Mouse (Mus musculus) lung, embryonic 16.5 days (tissue): ENCODE results near the gene Acat1. TPM values are rescaled to one million over a fixed set of nuclear protein-coding genes. Genes with fewer than 3 reads are reported as not detected.

ENCODE experiments used
- ATAC-seq: fragments of 200-750 bp; cut with Nextera tagmentation; 2 replicates; pipeline ENCODE4 v1.8.0; 2017; ENCODE audit warnings: low read depth, mild to moderate bottlenecking, moderate library complexity
- H3K27ac ChIP-seq: fragments of 300-500 bp; sonication (generic); 2 replicates; pipeline ENCODE4 v1.5.1; 2014; ENCODE audit warnings: mild to moderate bottlenecking, control low read depth, low read length
- H3K27me3 ChIP-seq: fragments of 300-500 bp; sonication (generic); 2 replicates; pipeline ENCODE4 v1.6.1; 2014; ENCODE audit warnings: low read depth, low read length, mixed read lengths; ENCODE audit not compliant: control insufficient read depth, insufficient read depth
- H3K36me3 ChIP-seq: fragments of 300-500 bp; sonication (generic); 2 replicates; pipeline ENCODE4 v1.6.1; 2014; ENCODE audit warnings: low read length; ENCODE audit not compliant: control insufficient read depth, insufficient read depth
- H3K4me1 ChIP-seq: fragments of 300-500 bp; sonication (generic); replicated peaks from 2 replicates; pipeline ENCODE4 v1.6.1; 2014; ENCODE audit warnings: low read length, mixed read lengths; ENCODE audit not compliant: control insufficient read depth, insufficient read depth
- H3K4me2 ChIP-seq: fragments of 300-500 bp; sonication (generic); 2 replicates; pipeline ENCODE4 v1.6.1; 2014; ENCODE audit warnings: low read depth, low read length, control low read depth
- H3K4me3 ChIP-seq: fragments of 300-500 bp; sonication (generic); 2 replicates; pipeline ENCODE4 v1.5.1; 2014; ENCODE audit warnings: mild to moderate bottlenecking, low read length, control low read depth
- H3K9ac ChIP-seq: fragments of 300-500 bp; sonication (generic); 2 replicates; pipeline ENCODE4 v1.6.1; 2014; ENCODE audit warnings: low read length, control low read depth
- H3K9me3 ChIP-seq: fragments of 300-500 bp; sonication (generic); 2 replicates; pipeline ENCODE4 v1.6.1; 2016; ENCODE audit warnings: low read length; ENCODE audit not compliant: control insufficient read depth
- WGBS: fragments of 180-500 bp; shearing (Covaris S2); extraction: QIAGEN DNeasy Blood & Tissue Kit; methylation state at CpG from one replicate; pipeline ENCODE4 v1.1.7; 2014; 5-methylcytosine and 5-hydroxymethylcytosine counted together
- polyA plus RNA-seq: library from polyadenylated mRNA; unstranded; fragments of >200 nt; fragmentation: Nextera tagmentation; extraction: Ambion mirVana; gene quantifications from 2 replicates; pipeline ENCODE4 v1.2.1, GENCODE M21; 2015

Gene Acat1
- 118 and 123 TPM in 2 replicates for polyA plus RNA-seq

DNA sequence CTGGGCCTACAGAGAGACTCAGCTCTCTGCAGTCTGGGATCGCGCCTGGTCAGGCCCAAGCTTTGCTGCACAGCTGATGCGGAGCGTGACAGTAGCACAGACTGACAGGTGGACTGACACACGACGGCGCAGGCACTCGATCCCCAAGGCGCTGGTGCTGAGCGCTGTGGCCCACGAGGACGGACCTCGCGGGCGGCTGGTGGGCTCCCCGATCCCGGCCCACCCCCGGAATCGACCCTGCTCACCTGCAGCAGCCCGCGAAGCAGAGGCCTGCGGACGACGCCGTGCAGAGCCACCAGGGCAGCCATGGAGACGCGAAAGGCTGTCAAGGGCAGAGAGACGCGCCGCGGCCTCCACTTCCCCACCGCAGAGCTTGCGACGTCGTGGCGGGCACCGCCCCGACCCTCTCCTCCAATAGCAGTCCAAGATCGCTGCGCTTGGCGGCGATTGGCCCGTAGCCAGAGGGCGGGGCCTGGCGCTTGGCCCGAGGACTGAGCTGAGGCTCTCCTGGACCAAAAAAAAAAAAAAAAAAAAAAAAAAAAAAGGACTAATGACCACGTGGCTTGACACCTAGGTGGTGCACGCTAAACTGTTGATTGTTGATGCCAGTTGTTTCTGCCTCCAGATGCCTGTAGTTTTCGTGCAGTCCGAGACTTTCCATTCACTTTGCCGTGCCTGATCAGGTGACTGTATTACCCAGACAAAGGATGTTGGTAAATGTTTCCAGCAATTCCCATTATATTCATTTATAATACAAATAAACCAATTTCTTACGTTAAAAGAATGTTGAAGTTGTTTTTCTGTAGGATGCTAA is at the start of gene Acat1:
TSS of gene Acat1 (minus strand) at position 415 of the 814 bp plus-strand sequence.
- no peaks in the 10 kb centered on the region for H3K27me3 ChIP-seq
- no peaks in the 10 kb centered on the region for H3K9me3 ChIP-seq
- ATAC-seq: peak; percentile 99
- peak within 1 kb of the TSS; percentile 84 for H3K4me3 ChIP-seq
- WGBS: 2% methylated on average over 43 of the region's 52 CpGs
- peaks cover 4% of the 10 kb centered on the region; the same call in 1 of the 2 replicates for H3K36me3 ChIP-seq
- H3K27ac ChIP-seq: peak within 1 kb of the TSS; percentile 61
- peak within 1 kb of the TSS; percentile 94 for H3K9ac ChIP-seq
- peak within 1 kb of the TSS; percentile 85 for H3K4me2 ChIP-seq
- peaks cover 7% of the 10 kb centered on the region for H3K4me1 ChIP-seq

DNA sequence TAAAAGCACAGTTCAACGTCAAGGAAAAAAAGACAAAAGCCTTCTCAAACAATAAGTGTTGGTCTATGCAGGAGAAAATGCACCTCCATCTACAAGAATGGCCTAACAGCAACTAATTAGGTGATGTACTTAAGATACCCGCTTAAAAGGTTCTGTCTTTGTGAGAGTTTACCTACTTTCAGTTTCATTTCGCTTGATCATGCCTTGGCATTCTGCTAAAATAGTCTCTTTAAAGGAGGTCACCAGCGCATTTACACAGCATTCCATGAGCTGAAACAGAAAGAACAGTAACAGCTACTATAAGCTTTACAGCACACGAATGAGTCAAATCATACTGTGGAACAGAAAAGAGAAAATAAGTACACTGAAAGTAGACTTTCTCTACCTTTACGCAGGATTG is 24.6 kb upstream of the Acat1 start:
- H3K4me1 ChIP-seq: no peaks in the 10 kb centered on the region
- no peak overlapping the region for H3K9ac ChIP-seq
- H3K27me3 ChIP-seq: no peaks in the 10 kb centered on the region
- ATAC-seq: no peak
- H3K9me3 ChIP-seq: no peaks in the 10 kb centered on the region
- no peak overlapping the region for H3K4me2 ChIP-seq
- no peak overlapping the region for H3K4me3 ChIP-seq
- H3K36me3 ChIP-seq: peaks cover 17% of the 10 kb centered on the region
- 93% methylated on average over 6 of the region's 6 CpGs for WGBS
- H3K27ac ChIP-seq: no peak overlapping the region

- H3K9me3 ChIP-seq: no peaks in the 10 kb centered on the region
- H3K4me1 ChIP-seq: no peaks in the 10 kb centered on the region
- ATAC-seq: no peak
- H3K27ac ChIP-seq: no peak overlapping the region
- peaks cover 17% of the 10 kb centered on the region for H3K36me3 ChIP-seq
- no peak overlapping the region for H3K4me2 ChIP-seq
- no peaks in the 10 kb centered on the region for H3K27me3 ChIP-seq
- H3K9ac ChIP-seq: no peak overlapping the region
- WGBS: 85% methylated on average over 8 of the region's 8 CpGs
- H3K4me3 ChIP-seq: no peak overlapping the region
These were observed 5.1 kb upstream of the Acat1 start for GRCm38 (mm10) chr9:53615246-53615645.

- Histone ChIP-seq H3K4me2 (no peak overlapping the region), H3K27me3 (no peaks in the 10 kb centered on the region), H3K9ac (no peak overlapping the region), H3K36me3 (peaks cover 11% of the 10 kb centered on the region), H3K4me3 (no peak overlapping the region), H3K27ac (no peak overlapping the region), H3K9me3 (no peaks in the 10 kb centered on the region), H3K4me1 (peaks cover under 1% of the 10 kb centered on the region)
- no peak for ATAC-seq
- 84% methylated on average over 4 of the region's 4 CpGs for WGBS
These were observed 4.1 kb upstream of the Acat1 start for GRCm38 (mm10) chr9:53614286-53614685.

- peak overlapping the region; percentile 85 for H3K4me2 ChIP-seq
- H3K36me3 ChIP-seq: 0 out of 2 replicates have a peak, but pooled peaks cover 2% of the 10 kb centered on the region
- H3K27me3 ChIP-seq: no peaks in the 10 kb centered on the region
- peak overlapping the region; percentile 94 for H3K9ac ChIP-seq
- no peaks in the 10 kb centered on the region for H3K9me3 ChIP-seq
- peaks cover 7% of the 10 kb centered on the region for H3K4me1 ChIP-seq
- no peak overlapping the region; the same call in 1 of the 2 replicates for H3K27ac ChIP-seq
- no peak for ATAC-seq
- peak overlapping the region; percentile 84 for H3K4me3 ChIP-seq
- 61% methylated on average over 12 of the region's 12 CpGs for WGBS
These were observed 745 bp downstream of the Acat1 start for GRCm38 (mm10) chr9:53609306-53609967.

DNA sequence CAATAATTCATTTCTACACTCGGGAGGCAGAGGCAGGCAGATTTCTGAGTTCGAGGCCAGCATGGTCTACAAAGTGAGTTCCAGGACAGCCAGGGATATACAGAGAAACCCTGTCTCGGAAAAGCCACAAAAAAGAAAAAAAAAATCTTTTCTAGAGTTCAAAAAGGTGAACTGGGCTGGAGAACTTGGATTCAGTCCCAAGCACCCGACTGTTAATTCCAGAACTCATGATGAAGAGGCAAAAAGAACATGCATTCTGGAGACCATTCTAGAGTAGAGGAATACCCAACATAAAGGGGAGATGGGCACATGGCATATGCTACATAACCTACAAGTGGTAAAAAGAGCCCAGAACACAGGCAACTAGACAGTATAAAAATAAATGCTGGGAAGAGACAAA is 2.4 kb downstream of the Acat1 start:
- no peak overlapping the region for H3K27ac ChIP-seq
- H3K9me3 ChIP-seq: no peaks in the 10 kb centered on the region
- no peak overlapping the region for H3K9ac ChIP-seq
- no peaks in the 10 kb centered on the region for H3K36me3 ChIP-seq
- H3K4me1 ChIP-seq: peaks cover 16% of the 10 kb centered on the region
- ATAC-seq: no peak
- WGBS: 80% methylated on average over 4 of the region's 4 CpGs
- no peaks in the 10 kb centered on the region for H3K27me3 ChIP-seq
- no peak overlapping the region for H3K4me2 ChIP-seq
- H3K4me3 ChIP-seq: no peak overlapping the region

- no peak overlapping the region for H3K4me3 ChIP-seq
- H3K9ac ChIP-seq: no peak overlapping the region
- 97% methylated on average over 3 of the region's 3 CpGs for WGBS
- H3K27me3 ChIP-seq: no peaks in the 10 kb centered on the region
- no peak overlapping the region for H3K27ac ChIP-seq
- no peak for ATAC-seq
- H3K4me1 ChIP-seq: peaks cover 16% of the 10 kb centered on the region
- no peaks in the 10 kb centered on the region for H3K36me3 ChIP-seq
- no peak overlapping the region for H3K4me2 ChIP-seq
- H3K9me3 ChIP-seq: no peaks in the 10 kb centered on the region
These were observed 3.0 kb downstream of the Acat1 start for GRCm38 (mm10) chr9:53607192-53607591.

DNA sequence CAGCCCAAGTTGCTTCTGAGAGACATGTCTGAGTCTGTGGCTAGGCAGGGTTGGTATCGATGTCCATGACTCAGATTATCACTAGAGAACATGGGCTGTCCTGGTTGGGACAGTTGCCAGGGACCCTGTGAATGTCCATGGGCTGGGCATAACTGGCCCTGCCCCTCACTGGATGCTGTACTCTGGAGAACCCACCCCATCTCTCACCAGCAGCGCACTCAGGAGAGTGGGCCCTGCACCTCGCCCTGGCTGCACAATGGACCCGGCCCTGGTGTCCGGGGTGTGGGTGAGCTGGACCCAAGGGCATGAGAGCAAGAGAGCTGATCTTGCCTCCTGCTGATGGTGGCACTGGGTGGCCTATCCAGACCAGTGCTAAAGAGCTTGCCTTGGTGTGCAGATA is 5.2 kb downstream of the Acat1 start:
- H3K9ac ChIP-seq: no peak overlapping the region
- H3K27ac ChIP-seq: no peak overlapping the region
- H3K4me3 ChIP-seq: no peak overlapping the region
- H3K9me3 ChIP-seq: no peaks in the 10 kb centered on the region
- H3K27me3 ChIP-seq: no peaks in the 10 kb centered on the region
- WGBS: 90% methylated on average over 5 of the region's 5 CpGs
- no peaks in the 10 kb centered on the region for H3K36me3 ChIP-seq
- peaks cover 16% of the 10 kb centered on the region for H3K4me1 ChIP-seq
- ATAC-seq: no peak
- no peak overlapping the region for H3K4me2 ChIP-seq

DNA sequence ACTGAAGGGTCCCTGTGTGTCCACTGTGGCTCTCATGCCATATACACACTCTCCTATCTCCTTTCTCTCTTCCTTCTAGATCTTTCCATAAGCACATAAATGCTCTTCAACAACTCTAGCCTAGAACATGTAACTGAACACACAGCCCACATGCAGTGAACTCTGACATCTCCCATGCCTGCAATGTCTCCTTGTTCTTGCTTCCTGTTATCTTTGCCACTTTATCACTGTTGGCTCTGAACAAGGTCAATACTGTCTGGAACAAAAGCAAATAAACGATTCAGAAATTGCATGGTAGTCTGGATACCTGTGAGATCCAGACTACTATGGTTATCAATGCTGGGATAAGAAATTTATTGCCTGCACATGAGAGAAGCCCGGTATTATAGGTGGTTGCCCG is 6.3 kb downstream of the Acat1 start:
- no peak overlapping the region for H3K9ac ChIP-seq
- no peaks in the 10 kb centered on the region for H3K27me3 ChIP-seq
- H3K4me3 ChIP-seq: no peak overlapping the region
- peaks cover 12% of the 10 kb centered on the region for H3K4me1 ChIP-seq
- no peak for ATAC-seq
- no peaks in the 10 kb centered on the region for H3K36me3 ChIP-seq
- no peaks in the 10 kb centered on the region for H3K9me3 ChIP-seq
- peak overlapping the region; percentile 50; the same call in 1 of the 2 replicates for H3K27ac ChIP-seq
- H3K4me2 ChIP-seq: no peak overlapping the region
- WGBS: 74% methylated on average over 3 of the region's 3 CpGs
